Mouse (Mus musculus) forebrain, embryonic 15.5 days (tissue): ENCODE data around the gene Gm28048. TPM values are rescaled to one million over a fixed set of nuclear protein-coding genes. Genes with fewer than 3 reads are reported as not detected.

Experiments used
- ATAC-seq: fragments of 200-750 bp; cut with Nextera tagmentation; replicated peaks from 2 replicates; pipeline ENCODE4 v1.8.0; 2017; ENCODE audit warnings: mild to moderate bottlenecking, moderate TSS enrichment, moderate library complexity
- H3K27ac ChIP-seq: fragments of 300-500 bp; sonication (generic); replicated peaks from 2 replicates; pipeline ENCODE4 v1.5.1; 2015; ENCODE audit warnings: mild to moderate bottlenecking, inconsistent platforms
- H3K27me3 ChIP-seq: fragments of 300-500 bp; sonication (generic); 2 replicates; pipeline ENCODE4 v1.6.1; 2015; ENCODE audit warnings: inconsistent platforms
- H3K36me3 ChIP-seq: fragments of 300-500 bp; sonication (generic); 2 replicates; pipeline ENCODE4 v1.6.1; 2015; ENCODE audit warnings: mild to moderate bottlenecking, inconsistent platforms
- H3K4me1 ChIP-seq: fragments of 300-500 bp; sonication (generic); 2 replicates; pipeline ENCODE4 v1.6.1; 2015; ENCODE audit warnings: inconsistent platforms
- H3K4me2 ChIP-seq: fragments of 300-500 bp; sonication (generic); replicated peaks from 2 replicates; pipeline ENCODE4 v1.6.1; 2015; ENCODE audit warnings: mild to moderate bottlenecking, inconsistent platforms
- H3K4me3 ChIP-seq: fragments of 300-500 bp; sonication (generic); 2 replicates; pipeline ENCODE4 v1.5.1; 2015; ENCODE audit warnings: mild to moderate bottlenecking, inconsistent platforms
- H3K9ac ChIP-seq: fragments of 300-500 bp; sonication (generic); replicated peaks from 2 replicates; pipeline ENCODE4 v1.6.1; 2015; ENCODE audit warnings: mild to moderate bottlenecking, inconsistent platforms
- H3K9me3 ChIP-seq: fragments of 300-500 bp; sonication (generic); 2 replicates; pipeline ENCODE4 v1.6.1; 2016; ENCODE audit warnings: inconsistent platforms
- WGBS: fragments of 180-500 bp; shearing (Covaris S2); methylation state at CpG from one replicate; pipeline ENCODE4 v1.1.7; 2015; ENCODE audit warnings: mixed read lengths; 5-methylcytosine and 5-hydroxymethylcytosine counted together
- polyA plus RNA-seq: library from polyadenylated mRNA; unstranded; fragments of >200 nt; fragmentation: Nextera tagmentation; extraction: Ambion mirVana; gene quantifications from 2 replicates; pipeline ENCODE4 v1.2.1, GENCODE M21; 2015

Gene Gm28048
- 3.4 and 3.5 TPM in 2 replicates for polyA plus RNA-seq

- WGBS = 2% methylated on average over 42 of the region's 42 CpGs
- peak within 1 kb of the TSS; percentile 65 for H3K4me3 ChIP-seq
- peak; percentile 94 for ATAC-seq
- H3K4me2 ChIP-seq = peak within 1 kb of the TSS; percentile 59
- H3K27me3 ChIP-seq = no peaks in the 10 kb centered on the region
- no peaks in the 10 kb centered on the region for H3K9me3 ChIP-seq
- peak within 1 kb of the TSS; percentile 67 for H3K9ac ChIP-seq
- peaks cover 31% of the 10 kb centered on the region for H3K4me1 ChIP-seq
- H3K27ac ChIP-seq = peak within 1 kb of the TSS; percentile 96
- no peaks in the 10 kb centered on the region for H3K36me3 ChIP-seq
Measured at GRCm38 (mm10) chr11:22981984-22982757, at the start of gene Gm28048, which contains the start of gene Commd1. Gm28048 (minus strand) TSS chr11:22982090. Commd1 (minus strand) TSS chr11:22982382.

GRCm38 (mm10) chr11:23029399-23029798 lies 47.5 kb upstream of the Gm28048 start:
- Histone ChIP-seq H3K9ac (no peak overlapping the region), H3K27ac (no peak overlapping the region), H3K4me3 (no peak overlapping the region), H3K4me1 (no peaks in the 10 kb centered on the region), H3K36me3 (no peaks in the 10 kb centered on the region), H3K4me2 (no peak overlapping the region), H3K27me3 (no peaks in the 10 kb centered on the region), H3K9me3 (no peaks in the 10 kb centered on the region)
- ATAC-seq = no peak
- WGBS = 80% methylated on average over 6 of the region's 6 CpGs

- H3K9ac ChIP-seq = no peak overlapping the region
- no peaks in the 10 kb centered on the region for H3K36me3 ChIP-seq
- no peak overlapping the region for H3K4me3 ChIP-seq
- H3K27me3 ChIP-seq = no peaks in the 10 kb centered on the region
- no peaks in the 10 kb centered on the region for H3K9me3 ChIP-seq
- H3K27ac ChIP-seq = no peak overlapping the region
- H3K4me2 ChIP-seq = no peak overlapping the region
- no peak for ATAC-seq
- 72% methylated on average over 3 of the region's 3 CpGs for WGBS
- no peaks in the 10 kb centered on the region for H3K4me1 ChIP-seq
Measured at GRCm38 (mm10) chr11:23028957-23029356, 47.1 kb upstream of the Gm28048 start.

DNA sequence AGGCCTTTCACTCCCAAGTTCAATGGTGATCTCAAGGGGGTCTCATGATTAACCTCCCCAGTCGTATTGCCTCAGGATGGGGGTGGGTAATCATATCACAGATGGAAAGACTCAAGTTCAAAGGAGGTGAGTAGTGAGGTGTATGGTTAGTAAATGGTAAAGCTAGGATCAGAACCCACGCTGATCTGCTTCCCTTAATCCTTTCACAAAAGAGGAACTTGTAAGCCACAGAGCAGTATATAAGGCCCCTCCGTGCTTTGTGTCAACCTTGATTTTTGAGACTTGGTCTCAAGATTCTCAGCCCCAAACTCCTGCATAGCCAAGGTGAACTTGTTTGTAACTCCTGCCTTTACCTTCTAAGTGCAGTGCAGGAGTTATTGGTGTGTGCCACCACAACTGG lies 42.3 kb upstream of the Gm28048 start:
- H3K4me3 ChIP-seq = no peak overlapping the region
- no peaks in the 10 kb centered on the region for H3K27me3 ChIP-seq
- no peaks in the 10 kb centered on the region for H3K9me3 ChIP-seq
- H3K9ac ChIP-seq = no peak overlapping the region
- no peaks in the 10 kb centered on the region for H3K4me1 ChIP-seq
- ATAC-seq = no peak
- H3K27ac ChIP-seq = no peak overlapping the region
- H3K36me3 ChIP-seq = no peaks in the 10 kb centered on the region
- 59% methylated on average over 3 of the region's 3 CpGs for WGBS
- no peak overlapping the region for H3K4me2 ChIP-seq

GRCm38 (mm10) chr11:23023155-23023554 lies 41.3 kb upstream of the Gm28048 start:
- H3K9me3 ChIP-seq = no peaks in the 10 kb centered on the region
- no peaks in the 10 kb centered on the region for H3K27me3 ChIP-seq
- no peak overlapping the region for H3K4me2 ChIP-seq
- no peak overlapping the region for H3K27ac ChIP-seq
- no peak overlapping the region for H3K9ac ChIP-seq
- 97% methylated on average over 2 of the region's 2 CpGs for WGBS
- ATAC-seq = no peak
- no peak overlapping the region for H3K4me3 ChIP-seq
- H3K4me1 ChIP-seq = no peaks in the 10 kb centered on the region
- no peaks in the 10 kb centered on the region for H3K36me3 ChIP-seq

DNA sequence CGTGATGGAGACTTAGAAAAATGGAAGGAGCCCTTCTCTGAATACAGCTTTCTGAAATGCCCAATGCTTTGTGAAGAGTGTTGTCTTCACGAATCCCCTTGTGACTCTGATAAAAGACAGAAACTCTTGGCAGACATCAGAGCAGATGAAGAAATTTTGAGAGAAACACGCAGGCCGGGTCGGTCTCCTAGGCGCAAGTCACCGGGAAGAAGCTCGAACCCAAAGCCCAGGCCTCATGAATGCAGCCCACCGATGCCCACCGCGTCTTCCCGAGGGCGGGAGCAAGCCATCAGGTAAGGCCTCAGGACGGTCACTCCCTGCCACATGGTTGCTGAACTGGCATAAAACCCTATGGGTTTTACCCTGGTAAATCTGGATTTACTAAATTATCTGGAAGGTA lies 39.0 kb upstream of the Gm28048 start:
- ATAC-seq = no peak
- Histone ChIP-seq H3K9ac (no peak overlapping the region), H3K4me1 (no peaks in the 10 kb centered on the region), H3K27me3 (no peaks in the 10 kb centered on the region), H3K27ac (no peak overlapping the region), H3K4me2 (no peak overlapping the region), H3K36me3 (no peaks in the 10 kb centered on the region), H3K4me3 (no peak overlapping the region), H3K9me3 (no peaks in the 10 kb centered on the region)
- WGBS = 94% methylated on average over 14 of the region's 14 CpGs

GRCm38 (mm10) chr11:23020116-23020770 lies 38.4 kb upstream of the Gm28048 start:
- WGBS = 71% methylated on average over 24 of the region's 24 CpGs

GRCm38 (mm10) chr11:23017943-23018342 lies 36.1 kb upstream of the Gm28048 start:
- Histone ChIP-seq H3K9ac (no peak overlapping the region), H3K27ac (no peak overlapping the region), H3K4me3 (no peak overlapping the region), H3K36me3 (no peaks in the 10 kb centered on the region), H3K4me2 (no peak overlapping the region), H3K4me1 (no peaks in the 10 kb centered on the region), H3K9me3 (no peaks in the 10 kb centered on the region), H3K27me3 (no peaks in the 10 kb centered on the region)
- no peak for ATAC-seq
- 94% methylated on average over 4 of the region's 4 CpGs for WGBS

More at GRCm38 (mm10) chr11:23020116-23020770, 38.4 kb upstream of the Gm28048 start:
- no peak for ATAC-seq
- no peak overlapping the region for H3K9ac ChIP-seq
- no peaks in the 10 kb centered on the region for H3K36me3 ChIP-seq
- no peak overlapping the region for H3K27ac ChIP-seq
- H3K4me1 ChIP-seq = no peaks in the 10 kb centered on the region
- H3K4me3 ChIP-seq = no peak overlapping the region
- H3K27me3 ChIP-seq = no peaks in the 10 kb centered on the region
- H3K4me2 ChIP-seq = no peak overlapping the region
- no peaks in the 10 kb centered on the region for H3K9me3 ChIP-seq

DNA sequence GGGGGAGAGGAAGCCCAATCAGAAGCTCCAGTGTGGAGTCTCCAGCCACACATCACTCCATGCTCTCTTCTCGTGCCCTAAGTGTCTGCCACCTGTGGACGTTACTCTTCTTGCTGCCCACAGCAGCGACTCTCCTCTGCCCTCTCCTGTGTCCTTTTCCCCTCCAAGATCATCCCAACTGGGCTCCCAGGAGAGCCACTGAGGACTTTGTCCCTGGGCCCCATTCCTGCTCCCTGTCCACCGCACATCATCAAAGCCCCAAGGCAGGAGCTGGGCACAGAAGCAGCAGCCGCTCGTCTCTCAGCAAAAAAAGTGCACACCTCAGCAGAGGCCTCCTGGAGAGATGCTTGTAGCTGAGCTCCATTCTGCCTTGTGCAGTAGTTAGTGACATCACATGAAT lies 33.1 kb upstream of the Gm28048 start:
- Histone ChIP-seq H3K27me3 (no peaks in the 10 kb centered on the region), H3K9me3 (no peaks in the 10 kb centered on the region), H3K9ac (no peak overlapping the region), H3K4me1 (no peaks in the 10 kb centered on the region), H3K36me3 (no peaks in the 10 kb centered on the region), H3K27ac (no peak overlapping the region), H3K4me2 (no peak overlapping the region), H3K4me3 (no peak overlapping the region)
- 81% methylated on average over 6 of the region's 6 CpGs for WGBS
- no peak for ATAC-seq

GRCm38 (mm10) chr11:23013580-23014294 lies 31.8 kb upstream of the Gm28048 start:
- Histone ChIP-seq H3K27me3 (no peaks in the 10 kb centered on the region), H3K4me2 (no peak overlapping the region), H3K36me3 (no peaks in the 10 kb centered on the region), H3K9ac (no peak overlapping the region), H3K9me3 (no peaks in the 10 kb centered on the region), H3K4me1 (peaks cover 3% of the 10 kb centered on the region; the same call in 1 of the 2 replicates), H3K4me3 (no peak overlapping the region), H3K27ac (no peak overlapping the region)
- no peak for ATAC-seq
- WGBS = 90% methylated on average over 4 of the region's 4 CpGs

DNA sequence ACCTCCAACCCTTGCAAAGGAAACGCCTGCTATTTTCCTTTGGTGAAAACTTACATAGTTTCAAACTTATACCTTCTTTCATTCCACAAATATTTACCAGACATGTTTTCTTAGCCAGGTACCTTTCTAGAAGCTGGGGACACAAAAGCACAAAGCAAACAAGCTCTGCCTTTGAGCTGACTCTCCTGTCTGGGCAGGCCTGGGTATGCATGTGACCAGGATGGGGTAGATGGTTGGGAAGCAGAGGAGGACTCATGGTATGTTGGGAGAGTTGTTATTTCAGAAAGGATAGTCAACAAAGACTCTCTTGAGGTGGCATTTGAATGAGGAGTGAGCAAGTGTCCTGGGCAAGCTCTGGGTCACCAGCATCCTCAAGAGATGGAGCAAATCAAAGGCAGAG lies 31.2 kb upstream of the Gm28048 start:
- no peak overlapping the region for H3K4me3 ChIP-seq
- peaks cover 3% of the 10 kb centered on the region; the same call in 1 of the 2 replicates for H3K4me1 ChIP-seq
- no peak overlapping the region for H3K9ac ChIP-seq
- ATAC-seq = no peak
- no peaks in the 10 kb centered on the region for H3K9me3 ChIP-seq
- no peaks in the 10 kb centered on the region for H3K36me3 ChIP-seq
- no peak overlapping the region for H3K4me2 ChIP-seq
- H3K27me3 ChIP-seq = no peaks in the 10 kb centered on the region
- WGBS = 73% methylated on average over 1 of the region's 1 CpGs
- no peak overlapping the region for H3K27ac ChIP-seq

DNA sequence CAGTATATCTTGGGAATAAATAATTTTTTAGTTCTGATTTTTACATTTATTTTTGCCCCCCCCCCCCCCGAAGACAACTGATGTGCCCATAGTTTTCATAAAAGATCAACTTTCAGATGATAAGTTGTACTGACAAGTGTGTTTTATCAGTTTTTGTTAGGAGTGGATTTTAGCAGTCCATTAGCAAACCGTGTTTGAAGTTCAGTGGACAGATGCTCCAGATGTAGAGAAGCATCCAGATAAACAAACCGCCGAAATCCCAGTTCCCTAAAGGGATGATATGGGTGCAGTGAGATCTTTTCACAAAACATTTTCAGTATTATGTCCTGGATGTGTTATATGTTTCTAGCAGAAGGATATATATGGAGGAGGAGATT lies 26.9 kb upstream of the Gm28048 start:
- 34% methylated on average over 4 of the region's 4 CpGs for WGBS
- Histone ChIP-seq H3K36me3 (peaks cover 16% of the 10 kb centered on the region), H3K4me3 (peak overlapping the region; percentile 63), H3K27ac (no peak overlapping the region), H3K9me3 (no peaks in the 10 kb centered on the region), H3K4me1 (peaks cover 8% of the 10 kb centered on the region; the same call in 1 of the 2 replicates), H3K27me3 (no peaks in the 10 kb centered on the region), H3K4me2 (peak overlapping the region; percentile 78), H3K9ac (peak overlapping the region; percentile 83; the same call in 1 of the 2 replicates)
- no peak for ATAC-seq
